Mouse (Mus musculus) kidney, adult 2 months (tissue): ENCODE measurements around the gene Abcg1. TPM values are rescaled to one million over a fixed set of nuclear protein-coding genes. Genes with fewer than 3 reads are reported as not detected.

Experiments used
- DNase-seq: peaks from one replicate; pipeline ENCODE4 v3.0.0; 2021
- H3K27ac ChIP-seq: fragments of 200-500 bp; 2 replicates; pipeline ENCODE4 v1.5.1; 2012; ENCODE audit warnings: low read depth, low read length, control low read depth, inconsistent platforms; ENCODE audit not compliant: insufficient read depth
- H3K27me3 ChIP-seq: fragments of 200-500 bp; replicated peaks from 2 replicates; pipeline ENCODE4 v1.6.1; 2012; ENCODE audit warnings: mild to moderate bottlenecking, moderate library complexity, low read length, inconsistent platforms; ENCODE audit not compliant: control insufficient read depth, insufficient read depth
- H3K36me3 ChIP-seq: fragments of 200-500 bp; 2 replicates; pipeline ENCODE4 v1.6.1; 2012; ENCODE audit warnings: mild to moderate bottlenecking, moderate library complexity, low read length, inconsistent platforms; ENCODE audit not compliant: control insufficient read depth, insufficient read depth
- H3K4me1 ChIP-seq: fragments of 200-500 bp; 2 replicates; pipeline ENCODE4 v1.6.1; 2011; ENCODE audit warnings: low read length; ENCODE audit not compliant: control insufficient read depth, insufficient read depth
- H3K4me3 ChIP-seq: fragments of 200-500 bp; 2 replicates; pipeline ENCODE4 v1.5.1; 2011; ENCODE audit warnings: mild to moderate bottlenecking, low read depth, low read length, control low read depth; ENCODE audit not compliant: insufficient read depth
- CTCF ChIP-seq: fragments of 200-500 bp; conservative IDR thresholded peaks from 2 replicates; pipeline ENCODE4 v1.5.1; 2011; ENCODE audit warnings: low read depth, mild to moderate bottlenecking, control low read depth, low read length, moderate library complexity, mixed read lengths; ENCODE audit not compliant: insufficient read depth, insufficient read length
- POLR2A ChIP-seq: fragments of 200-500 bp; IDR thresholded peaks from one replicate; pipeline ENCODE4 v1.6.1; 2011; ENCODE audit warnings: low read depth, low read length, control low read depth
- WGBS: fragments of 180-500 bp; shearing (Covaris S2); methylation state at CpG from one replicate; pipeline ENCODE4 v1.1.7; 2018; 5-methylcytosine and 5-hydroxymethylcytosine counted together
- polyA plus RNA-seq: library from polyadenylated mRNA; depleted of rRNA; stranded (reverse); fragments of >200 nt; gene quantifications from 2 replicates; pipeline ENCODE4 v1.2.3, GENCODE M21; 2012

The Abcg1 gene
- polyA plus RNA-seq, 1 experiment, result 8.2 TPM

DNA sequence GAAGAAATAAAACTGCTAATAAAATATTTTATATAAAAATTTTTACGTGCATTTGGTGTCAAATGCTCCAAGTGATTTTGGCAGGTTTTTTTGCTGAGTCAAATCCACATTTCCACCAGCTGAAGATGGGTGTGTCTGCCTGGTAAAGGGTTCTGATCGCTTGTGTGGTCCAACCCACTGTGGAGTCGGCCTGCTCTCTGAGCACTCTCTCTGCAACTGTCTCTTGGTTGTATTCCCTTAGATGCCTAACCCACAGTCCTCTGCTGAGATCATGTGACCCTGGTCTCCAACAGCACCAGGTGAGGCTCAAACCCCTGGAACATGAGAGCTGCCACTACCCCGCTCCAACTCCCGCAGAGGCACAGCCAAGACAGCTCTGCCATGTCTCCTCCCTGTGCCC, 60.5 kb downstream of the Abcg1 start:
- H3K4me1 ChIP-seq, result no peaks in the 10 kb centered on the region
- no peaks in the 10 kb centered on the region for H3K36me3 ChIP-seq
- no peak overlapping the region for H3K4me3 ChIP-seq
- TF ChIP-seq POLR2A (no peak), CTCF (no peak)
- H3K27me3 ChIP-seq, result no peaks in the 10 kb centered on the region
- no peak for DNase-seq
- WGBS, result 86% methylated on average over 5 of the region's 5 CpGs
- no peak overlapping the region for H3K27ac ChIP-seq

- H3K4me3 ChIP-seq, result no peak overlapping the region
- WGBS, result 8% methylated on average over 7 of the region's 7 CpGs
- H3K4me1 ChIP-seq, result no peaks in the 10 kb centered on the region
- H3K27me3 ChIP-seq, result no peaks in the 10 kb centered on the region
- TF ChIP-seq POLR2A (no peak), CTCF (peak; percentile 93)
- no peaks in the 10 kb centered on the region for H3K36me3 ChIP-seq
- peak; percentile 74 for DNase-seq
- no peak overlapping the region for H3K27ac ChIP-seq
These were observed 62.0 kb downstream of the Abcg1 start for GRCm38 (mm10) chr17:31119429-31119828.

DNA sequence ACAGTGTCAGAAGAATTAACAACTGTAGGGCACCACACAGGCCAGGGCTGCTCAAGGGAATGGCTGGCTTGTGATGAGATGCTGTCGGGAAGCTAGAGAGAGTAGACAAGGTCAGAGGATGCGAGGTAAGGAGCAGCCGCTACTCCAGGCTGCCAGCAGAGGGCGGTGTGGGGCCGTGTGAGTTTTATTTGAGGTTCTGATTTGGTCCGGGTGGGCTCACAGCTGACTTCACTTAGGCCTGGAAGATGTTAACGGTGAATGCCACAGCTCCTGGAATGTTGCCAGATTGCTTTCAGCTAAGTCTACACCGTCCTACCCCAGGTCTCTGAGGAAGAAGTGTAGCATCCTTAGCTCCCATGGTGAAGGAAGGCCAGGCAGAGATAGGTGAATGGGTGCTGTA, 64.5 kb downstream of the Abcg1 start:
- no peak overlapping the region for H3K27ac ChIP-seq
- no peak overlapping the region for H3K4me3 ChIP-seq
- H3K27me3 ChIP-seq, result no peaks in the 10 kb centered on the region
- no peaks in the 10 kb centered on the region for H3K36me3 ChIP-seq
- no peak for DNase-seq
- peak; percentile 83 for TF ChIP-seq CTCF
- no peak for TF ChIP-seq POLR2A
- no peaks in the 10 kb centered on the region for H3K4me1 ChIP-seq
- WGBS, result 12% methylated on average over 8 of the region's 8 CpGs

DNA sequence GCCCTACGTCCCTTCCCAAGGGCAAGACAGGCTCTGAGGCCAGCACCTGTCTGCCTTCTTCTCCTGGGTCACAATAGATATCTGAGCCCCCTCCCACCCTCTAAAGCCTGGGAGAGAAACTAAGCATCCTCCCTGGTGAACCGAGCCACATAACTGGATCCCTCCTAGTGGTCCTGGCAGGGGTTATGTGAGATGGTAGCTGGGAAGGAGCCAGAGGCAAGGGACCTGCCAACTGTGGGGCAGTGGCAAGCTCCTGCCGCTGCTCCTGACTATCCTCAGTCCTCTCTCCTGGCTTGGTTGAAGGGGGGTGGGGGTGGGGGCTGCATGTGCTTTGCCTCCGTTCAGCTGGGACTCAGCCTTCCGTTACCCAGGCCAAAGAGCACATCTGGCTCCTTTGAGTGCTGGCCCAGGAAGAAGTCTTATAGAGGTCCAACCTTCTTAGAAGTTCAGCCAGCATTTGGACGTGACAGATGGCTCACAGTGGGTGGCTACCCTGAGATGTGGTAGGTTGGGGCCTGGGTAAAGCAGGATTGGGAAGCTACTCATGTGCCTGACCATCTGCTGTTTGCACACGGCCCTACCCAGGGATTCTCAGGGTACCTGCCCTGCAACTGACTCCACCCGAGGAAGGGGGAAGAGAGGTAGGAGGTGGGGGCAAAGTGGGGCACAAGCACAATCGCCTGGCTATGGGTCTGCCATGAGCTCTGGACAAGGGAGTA, 68.2 kb downstream of the Abcg1 start:
- Histone ChIP-seq H3K36me3 (no peaks in the 10 kb centered on the region), H3K4me3 (no peak overlapping the region), H3K4me1 (no peaks in the 10 kb centered on the region), H3K27me3 (no peaks in the 10 kb centered on the region), H3K27ac (no peak overlapping the region)
- no peak for DNase-seq
- WGBS, result 46% methylated on average over 9 of the region's 9 CpGs
- TF ChIP-seq POLR2A (no peak), CTCF (no peak)

DNA sequence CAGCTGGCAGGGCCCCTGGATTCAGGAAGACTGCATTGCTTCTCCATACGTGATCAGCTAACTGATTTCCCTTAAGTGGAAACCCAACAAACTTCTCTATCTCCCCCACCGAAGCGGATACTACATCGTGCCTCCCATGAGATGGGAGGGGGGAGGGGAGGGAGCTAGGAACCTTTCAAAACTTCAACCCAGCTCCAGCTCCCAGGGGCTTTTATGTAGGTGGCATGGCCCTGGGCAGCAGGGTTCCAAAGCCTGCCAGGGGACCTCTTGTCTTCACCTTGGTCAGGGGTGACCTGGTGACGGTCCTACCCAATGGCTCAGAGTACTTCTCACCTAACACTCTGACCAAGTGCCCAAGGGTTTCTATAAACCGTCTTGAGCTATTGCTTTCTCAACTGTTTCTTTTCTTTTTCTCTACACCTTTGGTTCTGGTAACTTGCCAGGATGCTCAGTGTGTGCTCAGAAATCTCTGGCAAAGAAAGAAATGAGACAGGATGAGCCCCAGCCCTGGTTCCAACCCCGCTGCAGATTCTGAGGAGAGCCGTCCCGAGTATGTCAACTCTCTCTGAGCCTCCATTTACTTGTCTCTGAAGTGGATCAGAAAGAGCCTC, 71.3 kb downstream of the Abcg1 start:
- WGBS, result 82% methylated on average over 9 of the region's 9 CpGs
- Histone ChIP-seq H3K4me1 (no peaks in the 10 kb centered on the region), H3K4me3 (no peak overlapping the region), H3K27ac (no peak overlapping the region), H3K36me3 (no peaks in the 10 kb centered on the region), H3K27me3 (no peaks in the 10 kb centered on the region)
- TF ChIP-seq POLR2A, result no peak
- TF ChIP-seq CTCF, result no peak
- DNase-seq, result no peak

GRCm38 (mm10) chr17:31129452-31129851, 72.0 kb downstream of the Abcg1 start, which contains the start of gene Tff3:
Tff3 (minus strand) TSS chr17:31129646.
- Histone ChIP-seq H3K27me3 (no peaks in the 10 kb centered on the region), H3K36me3 (no peaks in the 10 kb centered on the region), H3K4me1 (no peaks in the 10 kb centered on the region), H3K27ac (no peak within 1 kb of the TSS), H3K4me3 (no peak within 1 kb of the TSS)
- DNase-seq, result no peak
- WGBS, result 17% methylated on average over 2 of the region's 2 CpGs
- TF ChIP-seq CTCF (no peak), POLR2A (no peak)

GRCm38 (mm10) chr17:31131269-31131821, 73.9 kb downstream of the Abcg1 start:
- H3K36me3 ChIP-seq, result no peaks in the 10 kb centered on the region
- WGBS, result 74% methylated on average over 10 of the region's 10 CpGs
- TF ChIP-seq POLR2A (no peak), CTCF (no peak)

More at GRCm38 (mm10) chr17:31131269-31131821, 73.9 kb downstream of the Abcg1 start:
- Histone ChIP-seq H3K27me3 (no peaks in the 10 kb centered on the region), H3K27ac (no peak overlapping the region), H3K4me1 (no peaks in the 10 kb centered on the region), H3K4me3 (no peak overlapping the region)
- DNase-seq, result no peak
